Mouse (Mus musculus): ENCODE measurements at regions not wholly inside any gene's neighbourhood (a gene's known extent, or its start where the extent isn't known, plus 50 kb on each side); places are given as distances from the start of the nearest gene placed in this dataset.
"Not testable (repeated sequence)": the region's sequence is repeated elsewhere in the genome, so short reads cannot be mapped to it uniquely, and the experiment has no call there.

DNA sequence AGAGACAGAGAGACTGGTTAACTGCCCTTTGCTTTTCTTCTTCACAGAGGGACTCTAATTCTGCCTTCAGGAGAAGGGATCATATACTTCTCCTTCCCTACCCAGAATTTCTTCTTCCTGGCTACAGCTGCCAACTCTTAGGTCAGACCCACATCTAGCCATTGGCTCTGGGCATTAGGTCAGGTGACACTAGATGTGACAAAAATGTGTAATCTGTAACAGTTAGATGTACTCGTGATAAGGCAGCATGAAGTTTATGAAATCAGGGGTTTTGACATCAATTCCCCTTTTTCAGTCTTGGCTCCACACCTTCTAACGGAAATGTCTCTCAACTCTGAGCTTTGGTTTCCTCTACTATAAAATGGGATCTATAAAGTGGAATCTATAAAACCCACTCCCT is 428.4 kb downstream of the Bmper start:
- no peak for DNase-seq (ENCODE audit: low read depth)

DNA sequence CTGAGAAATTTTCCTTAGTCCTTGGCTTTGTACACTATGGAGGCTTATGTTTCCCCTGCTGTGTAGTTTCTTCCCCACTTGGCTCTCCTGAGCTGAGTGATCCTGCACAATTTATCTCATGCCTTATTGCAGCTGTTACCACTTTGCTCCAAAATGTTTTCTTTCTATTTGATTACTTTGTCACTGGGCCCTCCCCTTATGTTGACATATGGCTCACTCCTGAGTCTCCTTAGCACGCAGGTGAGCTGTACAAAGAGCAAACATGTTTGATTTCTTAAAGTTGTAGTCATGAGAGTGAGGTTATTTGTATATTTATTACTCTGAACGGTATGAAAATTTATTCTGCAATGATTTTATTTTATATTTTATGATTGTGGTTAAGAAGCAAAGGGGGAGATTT is 430.2 kb downstream of the Bmper start:
- no peak for DNase-seq (ENCODE audit: low read depth)

DNA sequence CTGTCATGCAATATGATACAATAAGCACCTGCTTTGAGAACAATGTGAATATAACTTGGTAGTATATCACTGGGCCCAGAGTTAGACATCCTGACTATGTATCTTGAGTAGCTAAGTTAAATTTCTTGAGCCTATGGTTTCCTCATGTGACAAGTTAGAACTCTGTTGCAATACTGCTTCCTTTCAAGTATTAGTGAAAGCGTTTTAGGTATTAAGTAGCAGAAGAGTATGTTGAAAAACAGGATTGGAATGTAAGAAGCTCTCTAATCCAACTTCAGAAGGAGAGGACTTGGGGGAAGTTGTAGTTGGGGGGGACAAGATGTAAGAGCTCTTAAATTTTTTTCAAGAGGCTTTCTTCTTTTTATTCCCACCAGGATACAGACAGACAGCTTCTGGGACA is 431.9 kb downstream of the Bmper start:
- no peak for DNase-seq (ENCODE audit: low read depth)

DNA sequence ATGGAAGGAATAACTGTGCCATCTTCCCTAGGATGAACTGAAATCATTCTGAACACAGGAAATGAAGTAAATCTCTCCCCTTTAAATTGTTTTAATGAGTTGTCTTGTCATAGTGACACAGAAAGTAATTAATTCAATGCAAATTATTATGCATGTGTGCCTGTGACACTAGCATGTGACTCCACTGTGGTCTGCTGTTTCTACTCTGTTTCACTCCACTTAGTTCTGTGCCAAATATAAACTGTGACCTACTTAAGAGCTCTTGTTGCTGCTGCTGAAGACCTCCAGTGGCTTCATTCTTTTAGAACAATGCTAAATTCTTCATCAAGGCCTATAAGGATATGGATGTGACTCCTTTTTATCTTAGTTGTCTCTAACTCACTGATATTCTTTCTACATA is 431.8 kb upstream of the Npsr1 start:
- DNase-seq (ENCODE audit: low read depth) = no peak

DNA sequence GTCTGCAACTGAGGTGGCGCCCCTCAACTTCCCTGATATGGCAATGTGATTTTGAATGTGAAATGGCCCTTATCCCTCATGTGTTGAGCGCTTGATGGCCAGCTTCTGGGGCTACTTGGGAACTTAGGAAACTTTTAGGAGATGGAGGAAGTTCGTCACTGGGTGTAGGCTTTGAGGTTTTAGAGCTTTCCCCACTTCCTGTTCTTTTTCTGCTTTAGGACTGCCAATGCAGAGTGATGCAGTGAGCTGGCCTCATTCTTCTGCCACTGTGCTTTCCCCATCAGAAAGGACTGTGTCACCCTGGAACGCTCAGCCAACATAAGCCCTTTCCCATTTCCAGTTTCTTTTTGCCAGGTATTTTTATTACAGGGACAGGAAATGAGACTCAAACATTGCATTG is 428.6 kb upstream of the Npsr1 start:
- no peak for DNase-seq (ENCODE audit: low read depth)

DNA sequence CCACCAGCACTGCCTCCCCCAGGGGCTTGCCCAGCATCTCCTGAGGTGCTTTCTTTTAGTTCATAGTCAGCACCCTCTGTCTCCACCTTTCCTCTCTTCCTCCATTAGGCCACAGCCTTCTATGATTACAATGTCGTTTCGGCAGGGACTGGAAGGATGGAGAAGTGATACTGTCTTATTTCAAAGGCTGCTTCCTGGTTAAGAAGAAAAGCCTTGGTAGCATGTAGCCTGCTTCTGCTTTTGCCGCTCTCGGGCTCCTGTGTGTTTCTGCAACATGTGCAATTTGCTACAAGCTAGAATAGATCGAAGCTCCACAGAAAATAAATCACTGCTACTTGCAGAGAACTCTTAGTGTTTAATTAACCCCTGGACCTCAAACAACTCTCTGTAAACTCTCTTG is 427.2 kb upstream of the Npsr1 start:
- no peak for DNase-seq (ENCODE audit: low read depth)

DNA sequence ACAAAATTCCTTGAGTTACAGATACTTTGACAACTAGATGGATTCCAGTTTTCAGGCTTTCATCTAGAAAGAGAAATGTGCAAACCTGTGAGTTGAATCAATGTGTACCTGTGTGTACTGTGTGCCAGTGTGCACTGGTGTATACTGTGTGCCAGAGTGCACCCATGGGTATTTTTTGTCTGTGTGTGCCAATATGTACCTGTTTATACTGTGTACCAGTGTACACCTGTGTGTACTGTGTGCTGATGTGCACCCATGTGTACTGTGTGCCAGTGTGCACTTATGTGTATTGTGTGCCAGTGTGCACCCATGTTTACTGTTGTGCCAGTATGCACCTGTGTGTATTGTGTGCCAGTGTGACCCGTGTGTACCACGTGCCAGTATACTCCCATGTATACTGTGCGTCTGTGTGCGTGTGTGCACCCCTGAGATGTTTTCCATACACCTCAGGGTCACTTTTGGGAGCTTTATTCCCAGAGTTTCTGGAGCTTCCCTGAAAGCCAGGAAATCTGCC is 424.4 kb upstream of the Npsr1 start:
- no peak for DNase-seq (ENCODE audit: low read depth)

DNA sequence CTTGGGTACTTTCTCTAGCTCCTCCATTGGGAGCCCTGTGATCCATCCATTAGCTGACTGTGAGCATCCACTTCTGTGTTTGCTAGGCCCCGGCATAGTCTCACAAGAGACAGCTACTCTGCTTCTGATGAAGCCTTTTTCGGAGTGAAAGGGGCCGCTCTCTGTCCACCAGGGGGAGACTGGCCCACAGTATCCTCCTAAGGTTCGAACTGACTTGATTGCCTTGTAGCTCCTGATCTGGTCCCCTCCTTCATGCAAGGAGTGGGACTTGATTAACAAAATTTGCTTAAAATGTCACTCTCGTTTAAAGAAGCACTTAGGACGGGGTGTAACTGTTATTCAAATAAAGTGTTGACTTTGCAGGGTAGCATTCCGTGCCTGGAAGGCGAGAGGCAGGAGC is 423.0 kb upstream of the Npsr1 start:
- DNase-seq (ENCODE audit: low read depth) = peak; percentile 75

DNA sequence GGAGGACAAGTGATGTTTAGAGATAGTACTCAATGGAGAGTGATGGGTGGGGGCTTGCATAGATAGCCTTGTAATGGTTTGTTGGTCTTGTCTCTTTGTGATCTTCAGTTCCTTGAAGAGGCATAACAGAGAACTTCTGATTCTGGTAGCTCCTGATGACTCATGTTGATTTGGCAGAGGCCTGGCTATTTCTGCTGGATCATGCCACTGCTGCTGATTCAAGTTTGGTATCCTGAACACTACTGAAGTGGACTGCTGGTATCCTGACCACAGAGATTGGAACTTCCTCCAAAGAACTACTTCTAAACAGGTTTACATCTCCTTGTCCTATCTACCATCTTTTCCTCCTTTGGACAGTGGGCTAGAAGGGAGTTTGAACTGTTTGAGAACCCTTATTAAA is 408.3 kb upstream of the Npsr1 start:
- DNase-seq (ENCODE audit: low read depth) = peak; percentile 63

DNA sequence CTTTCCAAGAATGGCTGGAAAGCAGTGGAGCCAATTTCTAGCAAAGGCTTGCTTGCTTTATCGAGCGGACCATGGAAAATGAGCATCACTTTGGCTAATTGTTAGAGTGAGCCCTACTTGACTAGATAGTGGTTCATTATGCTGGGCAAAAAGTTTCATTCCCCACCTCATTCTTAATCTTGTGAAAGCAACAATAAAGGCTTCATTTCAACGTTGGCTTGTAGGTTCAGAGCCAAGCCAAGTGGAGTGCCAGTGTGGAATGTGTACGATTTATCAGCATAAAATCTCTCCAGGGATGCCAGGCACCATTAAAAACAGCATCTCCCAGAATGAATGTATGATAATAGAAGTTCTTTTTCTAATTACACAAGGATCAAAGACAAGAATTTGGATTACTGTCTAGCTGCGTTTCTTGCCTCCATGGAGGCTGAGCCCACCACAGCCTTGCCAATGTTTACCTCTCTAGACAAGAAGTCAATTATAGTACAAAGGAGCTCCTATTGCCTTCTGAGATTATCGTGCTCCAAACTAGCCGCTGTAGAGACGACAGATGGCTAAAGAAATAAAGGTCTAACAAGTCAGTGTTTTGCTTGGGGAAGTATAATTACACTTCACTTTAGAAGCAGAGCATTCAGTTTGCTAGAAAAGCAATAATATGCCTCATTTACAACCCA is 404.9 kb upstream of the Npsr1 start:
- DNase-seq (ENCODE audit: low read depth) = no peak

DNA sequence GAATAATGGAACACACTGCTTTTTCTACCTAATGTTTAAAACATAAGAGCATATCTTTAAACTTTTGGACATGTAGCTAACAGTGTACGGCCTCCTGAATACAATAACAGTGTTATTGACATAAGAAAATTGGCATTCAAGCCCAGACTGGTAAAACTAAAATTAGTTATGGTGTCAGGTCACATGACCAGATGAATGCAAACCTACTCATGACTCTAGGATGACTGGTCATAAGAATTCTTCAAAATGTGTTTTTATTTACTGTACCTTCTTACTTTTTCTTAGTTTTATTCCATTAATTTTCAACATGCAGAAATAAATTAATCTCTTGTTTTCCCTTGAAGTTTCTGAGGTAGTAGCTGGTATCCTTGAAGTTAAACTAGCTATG is 404.4 kb upstream of the Npsr1 start:
- DNase-seq (ENCODE audit: low read depth) = no peak

DNA sequence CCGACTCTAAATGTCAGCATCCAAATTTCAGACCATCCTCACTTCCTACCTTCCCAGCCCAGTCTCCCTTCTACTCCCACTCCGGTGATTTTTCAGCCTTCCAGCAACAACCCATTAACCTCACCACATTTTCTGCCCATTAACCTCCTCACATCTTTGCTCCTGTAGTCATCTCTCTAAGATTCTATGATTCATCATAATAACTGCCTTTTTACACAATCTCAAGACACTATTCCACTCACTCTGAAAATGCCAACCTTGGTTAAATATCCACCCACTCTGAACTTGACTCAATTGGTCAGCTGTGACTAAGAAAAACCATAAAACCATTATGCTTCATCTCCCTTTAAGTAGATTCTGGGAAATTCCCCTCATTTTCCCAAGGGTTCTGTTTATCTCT is 403.3 kb upstream of the Npsr1 start:
- peak; percentile 42 for DNase-seq (ENCODE audit: low read depth)

DNA sequence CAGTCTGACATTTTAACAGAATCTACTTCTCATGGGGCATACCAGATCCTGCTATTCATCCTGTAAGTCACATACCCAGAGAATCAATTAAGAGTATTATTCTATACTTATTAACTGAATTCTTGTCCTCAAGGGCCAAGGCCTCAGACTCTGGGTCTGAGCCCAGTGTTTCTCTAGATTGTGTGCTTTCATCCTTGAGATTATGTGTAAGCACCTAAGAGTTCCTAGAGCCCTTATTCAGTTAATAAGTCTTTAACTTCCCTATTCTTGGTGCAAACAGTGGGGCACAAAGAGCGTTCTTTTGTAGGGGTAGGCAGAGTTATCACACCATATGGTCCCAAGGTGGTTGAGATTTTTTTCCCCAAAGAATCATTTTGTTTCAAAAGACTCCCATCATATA is 397.2 kb upstream of the Npsr1 start:
- DNase-seq (ENCODE audit: low read depth) = no peak

DNA sequence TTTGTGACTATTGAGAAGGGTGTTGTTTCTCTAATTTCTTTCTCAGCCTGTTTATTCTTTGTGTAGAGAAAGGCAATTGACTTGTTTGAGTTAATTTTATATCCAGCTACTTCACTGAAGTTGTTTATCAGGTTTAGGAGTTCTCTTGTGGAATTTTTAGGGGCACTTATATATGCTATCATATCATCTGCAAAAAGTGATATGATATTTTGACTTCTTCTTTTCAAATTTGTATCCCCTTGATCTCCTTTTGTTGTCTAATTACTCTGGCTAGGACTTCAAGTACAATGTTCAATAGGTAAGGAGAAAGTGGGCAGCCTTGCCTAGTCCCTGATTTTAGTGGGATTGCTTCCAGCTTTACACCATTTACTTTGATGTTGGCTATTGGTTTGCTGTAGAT is 380.2 kb upstream of the Npsr1 start:
- not testable (repeated sequence) for DNase-seq (ENCODE audit: low read depth)

DNA sequence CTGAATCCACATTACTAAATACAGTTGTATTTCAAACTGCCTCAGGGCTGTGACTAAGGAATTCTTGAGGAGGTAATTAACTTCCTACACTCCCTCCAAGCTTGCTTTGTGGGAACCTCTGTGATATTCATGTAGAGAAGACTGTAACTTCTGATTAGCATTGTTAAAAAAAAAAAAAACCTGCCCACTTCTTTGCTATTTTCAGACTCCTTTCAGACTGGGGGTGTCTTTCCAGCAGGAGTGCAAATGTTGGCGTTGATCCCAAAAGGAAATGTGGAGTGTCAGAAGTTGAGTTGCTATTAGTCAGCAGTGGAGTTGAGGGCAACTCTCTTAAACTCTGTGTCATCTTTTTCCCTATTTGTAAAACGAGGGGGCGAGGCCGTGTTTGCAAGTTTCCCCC is 369.0 kb upstream of the Npsr1 start:
- peak; percentile 77 for DNase-seq (ENCODE audit: low read depth)

DNA sequence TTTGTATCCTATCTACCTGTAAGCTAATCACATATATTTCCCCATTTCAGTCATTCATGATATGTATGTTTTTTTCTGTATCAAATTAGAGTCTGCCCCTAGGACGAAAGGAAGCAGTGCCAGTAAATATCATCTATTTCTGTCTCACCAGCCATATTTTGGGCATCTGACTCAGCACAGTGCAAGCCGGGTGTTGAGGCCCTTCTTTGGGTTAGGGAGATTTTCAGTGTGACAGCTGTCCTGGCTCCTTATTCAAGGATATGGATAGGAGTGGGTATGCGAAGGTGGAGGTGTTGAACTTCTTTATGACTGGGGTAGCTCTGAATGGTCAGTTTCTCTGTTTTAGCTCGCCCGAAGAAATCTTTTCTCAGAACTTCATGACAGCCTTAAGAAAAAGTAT is 345.3 kb upstream of the Npsr1 start:
- peak; percentile 7 for DNase-seq (ENCODE audit: low read depth)

DNA sequence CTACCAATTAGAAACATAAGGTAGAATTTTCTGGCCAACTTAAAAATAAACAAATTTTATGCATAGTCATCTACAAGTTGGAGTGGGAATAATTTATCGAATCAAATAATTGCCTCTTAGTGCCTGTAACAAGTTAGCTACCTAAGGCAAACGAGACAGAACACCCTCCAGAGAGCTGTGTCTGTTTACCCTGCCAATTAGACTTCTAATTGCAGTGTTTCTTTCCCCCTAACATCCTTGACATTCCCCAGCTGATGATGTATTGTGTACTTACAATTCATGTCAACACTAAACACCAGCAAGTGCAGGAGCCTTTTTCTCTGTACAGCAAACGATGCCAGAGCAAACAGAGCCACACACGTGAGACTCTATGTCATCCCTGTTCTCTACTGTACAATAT is 311.1 kb upstream of the Npsr1 start:
- no peak for DNase-seq (ENCODE audit: low read depth)
